Mouse (Mus musculus) lung, adult 2 months (tissue): Measurements from ENCODE around the gene Opcml.

Source experiments
- CTCF ChIP-seq: fragments of 200-500 bp; IDR thresholded peaks from 2 replicates; pipeline ENCODE4 v1.5.1; 2011; ENCODE audit warnings: mild to moderate bottlenecking, low read length, control low read depth; ENCODE audit not compliant: insufficient read depth
- POLR2A ChIP-seq: fragments of 200-500 bp; IDR thresholded peaks from 2 replicates; pipeline ENCODE4 v1.6.1; 2011; ENCODE audit warnings: low read depth, mild to moderate bottlenecking, control low read depth, low read length, borderline replicate concordance; ENCODE audit errors: extremely low read depth

- TF ChIP-seq CTCF: no peak
- TF ChIP-seq POLR2A: no peak
These were observed 796.7 kb downstream of the Opcml start for GRCm38 (mm10) chr9:28587253-28587652.
